Mouse (Mus musculus): Measurements from ENCODE around the gene Tmem231. TPM values are rescaled to one million over a fixed set of nuclear protein-coding genes. Genes with fewer than 3 reads are reported as not detected.

Tmem231 gene
- polyA plus RNA-seq, 1 experiment, result 1.9 TPM

GRCm38 (mm10) chr8:111937184-111937583 is 3.5 kb upstream of the Tmem231 start:
- Histone ChIP-seq H3K4me1 (peaks cover 70% of the 10 kb centered on the region), H3K27me3 (replicated peaks) (no peaks in the 10 kb centered on the region)
- TF ChIP-seq GATA1 (IDR thresholded peaks at IDR 0.05; ENCODE audit: borderline replicate concordance, low read length), result no peak
- TF ChIP-seq FLI1 (IDR thresholded peaks at IDR 0.05; ENCODE audit: low read length), result no peak

GRCm38 (mm10) chr8:111934201-111934600 is 520 bp upstream of the Tmem231 start:
- TF ChIP-seq GATA1 (IDR thresholded peaks at IDR 0.05; ENCODE audit: borderline replicate concordance, low read length) (no peak), FLI1 (IDR thresholded peaks at IDR 0.05; ENCODE audit: low read length) (no peak)
- Histone ChIP-seq H3K4me3 (replicated peaks) (no peak overlapping the region), H3K9me3 (no peaks in the 10 kb centered on the region), H3K36me3 (replicated peaks; ENCODE audit: low read length) (no peaks in the 10 kb centered on the region), H3K4me1 (peaks cover 68% of the 10 kb centered on the region), H3K27me3 (replicated peaks) (no peaks in the 10 kb centered on the region)

More at GRCm38 (mm10) chr8:111937184-111937583, 3.5 kb upstream of the Tmem231 start:
- Histone ChIP-seq H3K9me3 (no peaks in the 10 kb centered on the region), H3K36me3 (replicated peaks; ENCODE audit: low read length) (peaks cover 7% of the 10 kb centered on the region), H3K4me3 (replicated peaks) (no peak overlapping the region)

GRCm38 (mm10) chr8:111932580-111933336 is 923 bp downstream of the Tmem231 start:
- no peak for TF ChIP-seq FLI1 (IDR thresholded peaks at IDR 0.05; ENCODE audit: low read length)
- TF ChIP-seq GATA1 (IDR thresholded peaks at IDR 0.05; ENCODE audit: borderline replicate concordance, low read length), result no peak
- Histone ChIP-seq H3K27me3 (replicated peaks) (no peaks in the 10 kb centered on the region), H3K36me3 (replicated peaks; ENCODE audit: low read length) (no peaks in the 10 kb centered on the region), H3K4me3 (replicated peaks) (peak overlapping the region; percentile 92), H3K9me3 (no peaks in the 10 kb centered on the region), H3K4me1 (peaks cover 70% of the 10 kb centered on the region)

GRCm38 (mm10) chr8:111931721-111932120 is 2.0 kb downstream of the Tmem231 start:
- Histone ChIP-seq H3K9me3 (no peaks in the 10 kb centered on the region), H3K4me3 (replicated peaks) (no peak overlapping the region), H3K4me1 (peaks cover 73% of the 10 kb centered on the region), H3K27me3 (replicated peaks) (no peaks in the 10 kb centered on the region), H3K36me3 (replicated peaks; ENCODE audit: low read length) (no peaks in the 10 kb centered on the region)
- TF ChIP-seq FLI1 (IDR thresholded peaks at IDR 0.05; ENCODE audit: low read length), result no peak
- no peak for TF ChIP-seq GATA1 (IDR thresholded peaks at IDR 0.05; ENCODE audit: borderline replicate concordance, low read length)

- peaks cover 72% of the 10 kb centered on the region for H3K4me1 ChIP-seq
- peak overlapping the region; percentile 82 for H3K4me3 ChIP-seq (replicated peaks)
Observed at GRCm38 (mm10) chr8:111929648-111930344, 3.9 kb downstream of the Tmem231 start.

GRCm38 (mm10) chr8:111924976-111925375 is 8.7 kb downstream of the Tmem231 start:
- H3K4me3 ChIP-seq (replicated peaks), result no peak overlapping the region
- no peaks in the 10 kb centered on the region for H3K9me3 ChIP-seq
- peaks cover 66% of the 10 kb centered on the region for H3K4me1 ChIP-seq
- no peaks in the 10 kb centered on the region for H3K36me3 ChIP-seq (replicated peaks; ENCODE audit: low read length)
- TF ChIP-seq FLI1 (IDR thresholded peaks at IDR 0.05; ENCODE audit: low read length), result no peak
- H3K27me3 ChIP-seq (replicated peaks), result no peaks in the 10 kb centered on the region

More at GRCm38 (mm10) chr8:111929648-111930344, 3.9 kb downstream of the Tmem231 start:
- Histone ChIP-seq H3K27me3 (replicated peaks) (no peaks in the 10 kb centered on the region), H3K9me3 (no peaks in the 10 kb centered on the region), H3K36me3 (replicated peaks; ENCODE audit: low read length) (no peaks in the 10 kb centered on the region)
- TF ChIP-seq FLI1 (IDR thresholded peaks at IDR 0.05; ENCODE audit: low read length), result no peak
- TF ChIP-seq GATA1 (IDR thresholded peaks at IDR 0.05; ENCODE audit: borderline replicate concordance, low read length), result no peak

- Histone ChIP-seq H3K4me1 (peaks cover 52% of the 10 kb centered on the region), H3K36me3 (replicated peaks; ENCODE audit: low read length) (peaks cover 3% of the 10 kb centered on the region), H3K9me3 (peaks cover 4% of the 10 kb centered on the region; the same call in 1 of the 2 replicates), H3K27me3 (replicated peaks) (no peaks in the 10 kb centered on the region), H3K4me3 (replicated peaks) (peak overlapping the region; percentile 70)
- no peak for TF ChIP-seq GATA1 (IDR thresholded peaks at IDR 0.05; ENCODE audit: borderline replicate concordance, low read length)
- TF ChIP-seq FLI1 (IDR thresholded peaks at IDR 0.05; ENCODE audit: low read length), result no peak
Observed at GRCm38 (mm10) chr8:111923383-111923804, 10.3 kb downstream of the Tmem231 start.

- peaks cover 10% of the 10 kb centered on the region; the same call in 1 of the 2 replicates for H3K9me3 ChIP-seq
- TF ChIP-seq GATA1 (IDR thresholded peaks at IDR 0.05; ENCODE audit: borderline replicate concordance, low read length) (no peak), FLI1 (IDR thresholded peaks at IDR 0.05; ENCODE audit: low read length) (no peak)
- H3K27me3 ChIP-seq (replicated peaks), result peaks cover 5% of the 10 kb centered on the region
- no peak overlapping the region for H3K4me3 ChIP-seq (replicated peaks)
- H3K4me1 ChIP-seq, result peaks cover 42% of the 10 kb centered on the region
- H3K36me3 ChIP-seq (replicated peaks; ENCODE audit: low read length), result peaks cover 6% of the 10 kb centered on the region
Observed at GRCm38 (mm10) chr8:111920971-111921370, 12.7 kb downstream of the Tmem231 start.

GRCm38 (mm10) chr8:111919663-111920062 is 14.0 kb downstream of the Tmem231 start:
- no peak overlapping the region for H3K4me3 ChIP-seq (replicated peaks)
- peaks cover 14% of the 10 kb centered on the region for H3K27me3 ChIP-seq (replicated peaks)
- peaks cover 6% of the 10 kb centered on the region for H3K36me3 ChIP-seq (replicated peaks; ENCODE audit: low read length)
- H3K9me3 ChIP-seq, result peaks cover 10% of the 10 kb centered on the region; the same call in 1 of the 2 replicates
- TF ChIP-seq FLI1 (IDR thresholded peaks at IDR 0.05; ENCODE audit: low read length) (no peak), GATA1 (IDR thresholded peaks at IDR 0.05; ENCODE audit: borderline replicate concordance, low read length) (no peak)
- H3K4me1 ChIP-seq, result peaks cover 32% of the 10 kb centered on the region

All from megakaryocyte, embryonic 14.5 days (primary cell).